Comparison of ENCODE assay signal across 10 mouse cellular contexts in genomic region chr13:23950928-23951327, GRCm38 (mm10). TPM values are rescaled to one million over a fixed set of nuclear protein-coding genes. Genes with fewer than 3 reads are reported as not detected.
A peak's percentile ranks its signal among the peaks of the same experiment; 100 is the strongest.
DNase-seq lines count a peak whose midpoint lies in the region; ATAC-seq and TF ChIP-seq lines count a peak whose summit lies in the region.
"Had no signal": no experiment of that assay in that cellular context is flagged by ENCODE, and none has a peak within 500 bp of the region (broad histone marks: within the 10 kb centered on the region; RNA-seq: fewer than 3 reads in every experiment).

No protein-coding gene starts in this region.

- 84% methylated on average over 3 of the region's 3 CpGs for WGBS in hindbrain, postnatal 0 days
- WGBS in hindbrain, embryonic 11.5 days, result 74% methylated on average over 3 of the region's 3 CpGs

- no peak overlapping the region for H3K4me3 ChIP-seq in hindbrain, postnatal 0 days (ENCODE audit: low read length)
- H3K4me3 ChIP-seq in hindbrain, embryonic 11.5 days (ENCODE audit: low read depth, low read length), result no peak overlapping the region
- H3K4me3 ChIP-seq: lung, embryonic 15.5 days had no signal

- ATAC-seq in hindbrain, postnatal 0 days, result no peak
- ATAC-seq in hindbrain, embryonic 11.5 days (ENCODE audit: low FRiP score), result no peak
- ATAC-seq in common myeloid progenitor, adult 5-6 weeks (replicated peaks; ENCODE audit: low read depth, poor library complexity, severe bottlenecking), result 0 out of 2 replicates have a peak, but pooled peaks have one; percentile 39
- no peak for ATAC-seq in granulocyte monocyte progenitor cell, adult 5-6 weeks (replicated peaks; ENCODE audit: poor library complexity, severe bottlenecking)
- ATAC-seq in megakaryocyte, adult 5-6 weeks (ENCODE audit: poor library complexity, severe bottlenecking), result no peak

- DNase-seq in hindbrain, postnatal 0 days (ENCODE audit: low spot score), result no peak
- DNase-seq in hindbrain, embryonic 11.5 days (ENCODE audit: low spot score), result no peak
- peak; percentile 12 for DNase-seq in MEL-GATA-1-ER (ENCODE audit: extremely low read depth, low read depth)
- peak; percentile 28 for DNase-seq in skeletal muscle tissue, adult 2 months (ENCODE audit: low read depth, low spot score)
- DNase-seq in embryo, embryonic 10 days (ENCODE audit: low spot score), result no peak

- H3K27ac ChIP-seq in hindbrain, postnatal 0 days, result no peak overlapping the region
- H3K27ac ChIP-seq in hindbrain, embryonic 11.5 days (ENCODE audit: low read depth, low read length), result no peak overlapping the region
- H3K27ac ChIP-seq: lung, embryonic 15.5 days had no signal

- no peak overlapping the region for H3K4me2 ChIP-seq in hindbrain, postnatal 0 days (ENCODE audit: low read depth, low read length)
- no peak overlapping the region for H3K4me2 ChIP-seq in hindbrain, embryonic 11.5 days (replicated peaks; ENCODE audit: low read depth, low read length)
- H3K4me2 ChIP-seq: lung, embryonic 15.5 days had no signal

- peak; percentile 35; the same call in 1 of the 2 replicates for TF ChIP-seq CTCF in hindbrain, postnatal 0 days (IDR thresholded peaks at IDR 0.05; ENCODE audit: low read depth)

- H3K9me3 ChIP-seq in hindbrain, postnatal 0 days (ENCODE audit: low read length), result no peaks in the 10 kb centered on the region
- H3K9me3 ChIP-seq in hindbrain, embryonic 11.5 days (ENCODE audit: control insufficient read depth, low read length), result no peaks in the 10 kb centered on the region
- H3K9me3 ChIP-seq: lung, embryonic 15.5 days had no signal

- H3K27me3 ChIP-seq in hindbrain, postnatal 0 days (ENCODE audit: insufficient read depth, low read length), result no peaks in the 10 kb centered on the region
- no peaks in the 10 kb centered on the region for H3K27me3 ChIP-seq in hindbrain, embryonic 11.5 days (ENCODE audit: control insufficient read depth, insufficient read depth, low read length)
- H3K27me3 ChIP-seq: lung, embryonic 15.5 days had no signal

- no peaks in the 10 kb centered on the region for H3K4me1 ChIP-seq in hindbrain, postnatal 0 days (ENCODE audit: insufficient read depth, low read length)
- no peaks in the 10 kb centered on the region for H3K4me1 ChIP-seq in hindbrain, embryonic 11.5 days (replicated peaks; ENCODE audit: control insufficient read depth, insufficient read depth, low read length)
- H3K4me1 ChIP-seq: lung, embryonic 15.5 days had no signal

- H3K9ac ChIP-seq in hindbrain, postnatal 0 days (replicated peaks; ENCODE audit: low read length), result no peak overlapping the region
- H3K9ac ChIP-seq in hindbrain, embryonic 11.5 days (ENCODE audit: low read depth, low read length), result no peak overlapping the region
- H3K9ac ChIP-seq: lung, embryonic 15.5 days had no signal

- no peaks in the 10 kb centered on the region for H3K36me3 ChIP-seq in hindbrain, postnatal 0 days (ENCODE audit: insufficient read depth, low read length)
- H3K36me3 ChIP-seq in hindbrain, embryonic 11.5 days (ENCODE audit: control insufficient read depth, insufficient read depth, low read length), result no peaks in the 10 kb centered on the region
- H3K36me3 ChIP-seq: lung, embryonic 15.5 days had no signal

RNA-seq across cellular contexts. Expression of gene Hist1h2aa, which starts 16.7 kb away (rescaled TPM):
- total RNA-seq in hindbrain, postnatal 0 days (2014; rRNA removed), result not detected in 2 replicates
- polyA plus RNA-seq in hindbrain, postnatal 0 days (2015; fragmentation: Nextera tagmentation; extraction: Ambion mirVana), result not detected in 2 replicates
- not detected in 2 replicates for polyA plus RNA-seq in hindbrain, embryonic 11.5 days (2014; fragmentation: Nextera tagmentation; extraction: Ambion mirVana)
- total RNA-seq in common myeloid progenitor, adult 5-6 weeks (2017), result not detected in 2 replicates
- total RNA-seq in granulocyte monocyte progenitor cell, adult 5-6 weeks (2014; fragmentation: Nextera tagmentation), result not detected in 2 replicates
- total RNA-seq in granulocyte monocyte progenitor cell, adult 5-6 weeks (2017), result not detected in 2 replicates
- total RNA-seq in megakaryocyte, adult 5-6 weeks (2015), result not detected in 2 replicates
- not detected in 2 replicates for total RNA-seq in megakaryocyte, adult 5-6 weeks (2017)
- polyA plus RNA-seq: heart, embryonic 16.5 days; lung, embryonic 15.5 days had no signal

RNA-seq across cellular contexts. Expression of gene Hist1h2ba, which starts 17.0 kb away (rescaled TPM):
- total RNA-seq in hindbrain, postnatal 0 days (2014; rRNA removed), result not detected in 2 replicates
- polyA plus RNA-seq in hindbrain, postnatal 0 days (2015; fragmentation: Nextera tagmentation; extraction: Ambion mirVana), result not detected in 2 replicates
- not detected in 2 replicates for polyA plus RNA-seq in hindbrain, embryonic 11.5 days (2014; fragmentation: Nextera tagmentation; extraction: Ambion mirVana)
- total RNA-seq in common myeloid progenitor, adult 5-6 weeks (2017), result not detected in 2 replicates
- not detected in 2 replicates for total RNA-seq in granulocyte monocyte progenitor cell, adult 5-6 weeks (2014; fragmentation: Nextera tagmentation)
- total RNA-seq in granulocyte monocyte progenitor cell, adult 5-6 weeks (2017), result not detected in 2 replicates
- total RNA-seq in megakaryocyte, adult 5-6 weeks (2015), result not detected in 2 replicates
- total RNA-seq in megakaryocyte, adult 5-6 weeks (2017), result not detected in 2 replicates
- polyA plus RNA-seq: heart, embryonic 16.5 days; lung, embryonic 15.5 days had no signal

RNA-seq across cellular contexts. Expression of gene Slc17a4, which starts 36.1 kb away (rescaled TPM):
- not detected in 2 replicates for total RNA-seq in hindbrain, postnatal 0 days (2014; rRNA removed)
- not detected in 2 replicates for polyA plus RNA-seq in hindbrain, postnatal 0 days (2015; fragmentation: Nextera tagmentation; extraction: Ambion mirVana)
- not detected in 2 replicates for polyA plus RNA-seq in hindbrain, embryonic 11.5 days (2014; fragmentation: Nextera tagmentation; extraction: Ambion mirVana)
- total RNA-seq in common myeloid progenitor, adult 5-6 weeks (2017), result 0.46 TPM in 1 of 2 replicates, not detected in the other
- total RNA-seq in granulocyte monocyte progenitor cell, adult 5-6 weeks (2014; fragmentation: Nextera tagmentation), result not detected in 2 replicates
- total RNA-seq in granulocyte monocyte progenitor cell, adult 5-6 weeks (2017), result not detected in 2 replicates
- not detected in 2 replicates for total RNA-seq in megakaryocyte, adult 5-6 weeks (2015)
- not detected in 2 replicates for total RNA-seq in megakaryocyte, adult 5-6 weeks (2017)
- polyA plus RNA-seq: lung, embryonic 15.5 days had no signal

RNA-seq across cellular contexts. Expression of gene Scgn, which starts 40.1 kb away (rescaled TPM):
- 0.42 TPM in 1 of 2 replicates, not detected in the other for total RNA-seq in hindbrain, postnatal 0 days (2014; rRNA removed)
- polyA plus RNA-seq in hindbrain, postnatal 0 days (2015; fragmentation: Nextera tagmentation; extraction: Ambion mirVana), result 1.1 and 1.2 TPM in 2 replicates
- 0.15 and 0.35 TPM in 2 replicates for polyA plus RNA-seq in hindbrain, embryonic 11.5 days (2014; fragmentation: Nextera tagmentation; extraction: Ambion mirVana)
- not detected in 2 replicates for total RNA-seq in common myeloid progenitor, adult 5-6 weeks (2017)
- not detected in 2 replicates for total RNA-seq in granulocyte monocyte progenitor cell, adult 5-6 weeks (2014; fragmentation: Nextera tagmentation)
- not detected in 2 replicates for total RNA-seq in granulocyte monocyte progenitor cell, adult 5-6 weeks (2017)
- not detected in 2 replicates for total RNA-seq in megakaryocyte, adult 5-6 weeks (2015)
- not detected in 2 replicates for total RNA-seq in megakaryocyte, adult 5-6 weeks (2017)
- polyA plus RNA-seq: heart, embryonic 16.5 days; lung, embryonic 15.5 days had no signal

Comparison
In these comparisons a context has a peak if more than half of its experiments do, and no peak if none do; other contexts are left out.
1. DNase-seq: peak in MEL-GATA-1-ER (single experiment) and skeletal muscle tissue, adult 2 months (single experiment); none in hindbrain, postnatal 0 days (single experiment), hindbrain, embryonic 11.5 days (single experiment) and embryo, embryonic 10 days (single experiment).